Mouse (Mus musculus) forebrain, embryonic 15.5 days (tissue): Measurements from ENCODE around the gene Klhl15. TPM values are rescaled to one million over a fixed set of nuclear protein-coding genes. Genes with fewer than 3 reads are reported as not detected.

Source experiments
- ATAC-seq: fragments of 200-750 bp; cut with Nextera tagmentation; replicated peaks from 2 replicates; pipeline ENCODE4 v1.8.0; 2017; ENCODE audit warnings: mild to moderate bottlenecking, moderate TSS enrichment, moderate library complexity
- H3K27ac ChIP-seq: fragments of 300-500 bp; sonication (generic); replicated peaks from 2 replicates; pipeline ENCODE4 v1.5.1; 2015; ENCODE audit warnings: mild to moderate bottlenecking, inconsistent platforms
- H3K27me3 ChIP-seq: fragments of 300-500 bp; sonication (generic); 2 replicates; pipeline ENCODE4 v1.6.1; 2015; ENCODE audit warnings: inconsistent platforms
- H3K36me3 ChIP-seq: fragments of 300-500 bp; sonication (generic); 2 replicates; pipeline ENCODE4 v1.6.1; 2015; ENCODE audit warnings: mild to moderate bottlenecking, inconsistent platforms
- H3K4me1 ChIP-seq: fragments of 300-500 bp; sonication (generic); 2 replicates; pipeline ENCODE4 v1.6.1; 2015; ENCODE audit warnings: inconsistent platforms
- H3K4me2 ChIP-seq: fragments of 300-500 bp; sonication (generic); replicated peaks from 2 replicates; pipeline ENCODE4 v1.6.1; 2015; ENCODE audit warnings: mild to moderate bottlenecking, inconsistent platforms
- H3K4me3 ChIP-seq: fragments of 300-500 bp; sonication (generic); 2 replicates; pipeline ENCODE4 v1.5.1; 2015; ENCODE audit warnings: mild to moderate bottlenecking, inconsistent platforms
- H3K9ac ChIP-seq: fragments of 300-500 bp; sonication (generic); replicated peaks from 2 replicates; pipeline ENCODE4 v1.6.1; 2015; ENCODE audit warnings: mild to moderate bottlenecking, inconsistent platforms
- H3K9me3 ChIP-seq: fragments of 300-500 bp; sonication (generic); 2 replicates; pipeline ENCODE4 v1.6.1; 2016; ENCODE audit warnings: inconsistent platforms
- WGBS: fragments of 180-500 bp; shearing (Covaris S2); methylation state at CpG from one replicate; pipeline ENCODE4 v1.1.7; 2015; ENCODE audit warnings: mixed read lengths; 5-methylcytosine and 5-hydroxymethylcytosine counted together
- microRNA-seq: library from miRNA; unstranded; fragments of <30 nt; microRNA quantifications from one replicate; pipeline ENCODE4, GENCODE M21; 2016
- polyA plus RNA-seq: library from polyadenylated mRNA; unstranded; fragments of >200 nt; fragmentation: Nextera tagmentation; extraction: Ambion mirVana; gene quantifications from 2 replicates; pipeline ENCODE4 v1.2.1, GENCODE M21; 2015

Klhl15 gene
- polyA plus RNA-seq, 1 experiment from 2014 or later = 9.5 TPM

DNA sequence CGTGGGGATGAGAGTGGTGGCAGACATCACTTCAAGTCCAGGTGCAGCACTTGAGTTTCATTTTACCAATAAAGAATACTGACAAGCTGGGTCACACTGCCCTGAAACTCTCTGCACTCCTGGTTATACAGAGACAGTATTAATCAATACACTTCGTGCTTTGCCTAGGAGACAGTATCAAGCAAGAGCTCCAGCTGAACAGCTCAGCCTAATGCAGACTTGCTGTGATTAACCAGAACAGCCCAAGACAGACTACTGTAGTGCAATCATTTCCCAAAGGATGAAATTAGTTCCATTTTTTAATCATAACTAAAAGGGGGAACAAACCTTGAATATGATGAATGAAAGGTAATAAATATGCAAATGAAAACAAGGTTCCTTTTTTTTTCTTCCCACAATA lies 68.5 kb downstream of the Klhl15 start:
- H3K27me3 ChIP-seq = peaks cover 6% of the 10 kb centered on the region; the same call in 1 of the 2 replicates
- ATAC-seq = no peak

DNA sequence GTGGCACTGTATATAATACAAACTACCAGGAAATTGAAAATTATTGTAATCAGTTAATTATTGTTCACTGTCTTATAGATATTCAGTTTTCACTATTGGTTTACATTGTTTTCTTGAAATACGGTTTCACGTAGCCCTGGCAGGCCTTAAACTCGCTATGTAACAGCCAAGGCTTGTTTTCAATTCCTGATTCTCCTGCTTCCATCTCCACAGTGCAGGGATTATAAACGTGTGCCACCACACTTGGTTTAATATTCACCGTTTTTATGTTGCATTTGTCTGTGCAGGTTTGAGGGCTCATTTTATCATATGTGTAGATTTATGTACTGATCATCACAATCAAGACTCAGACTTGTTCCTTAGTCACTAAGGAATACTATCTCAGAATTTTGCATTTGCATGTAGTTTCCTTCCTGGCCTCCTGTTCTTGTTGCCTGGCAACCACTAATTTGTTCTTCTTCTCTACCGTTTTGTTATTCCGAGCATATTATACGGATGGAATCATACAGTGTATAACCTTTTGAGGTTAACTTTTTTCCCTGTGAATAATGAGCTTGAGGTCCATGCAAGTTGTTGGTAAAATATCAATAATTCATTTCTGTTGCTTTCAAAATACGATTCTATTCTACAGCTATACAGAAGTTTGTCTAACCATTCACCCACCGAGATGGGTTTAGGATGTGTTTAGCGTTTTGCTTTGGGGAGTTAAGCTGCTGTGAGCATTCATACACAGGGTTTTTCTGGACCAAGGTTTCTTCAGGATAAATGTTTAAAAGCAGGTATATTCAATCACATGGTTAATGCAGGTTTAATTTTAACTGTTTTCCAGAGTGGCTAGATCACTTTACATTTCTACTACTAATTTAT lies 86.9 kb downstream of the Klhl15 start:
- WGBS = 51% methylated on average over 11 of the region's 11 CpGs
- Histone ChIP-seq H3K9ac (no peak overlapping the region), H3K4me3 (no peak overlapping the region), H3K36me3 (no peaks in the 10 kb centered on the region), H3K27ac (0 out of 2 replicates have a peak overlapping the region, but pooled peaks have one; percentile 31), H3K4me1 (no peaks in the 10 kb centered on the region), H3K4me2 (no peak overlapping the region), H3K9me3 (no peaks in the 10 kb centered on the region), H3K27me3 (peaks cover 19% of the 10 kb centered on the region; the same call in 1 of the 2 replicates)
- peak; percentile 46; the same call in 1 of the 2 replicates for ATAC-seq

More for the DNA sequence above, 68.5 kb downstream of the Klhl15 start:
- H3K36me3 ChIP-seq = no peaks in the 10 kb centered on the region
- no peaks in the 10 kb centered on the region for H3K9me3 ChIP-seq
- no peak overlapping the region for H3K4me2 ChIP-seq
- no peaks in the 10 kb centered on the region for H3K4me1 ChIP-seq
- 49% methylated on average over 2 of the region's 2 CpGs for WGBS
- H3K9ac ChIP-seq = no peak overlapping the region
- H3K27ac ChIP-seq = no peak overlapping the region
- no peak overlapping the region for H3K4me3 ChIP-seq

Small RNA genes lying within 50 kb of the gene (microRNA-seq; reads per million reads assigned to microRNA genes)
- gene Mir7673 = not detected

Other genes starting within 250 kb of the Klhl15 start
- gene Zfx, start 110.9 kb upstream of the Klhl15 start, polyA plus RNA-seq = 27.9 and 28.3 TPM in 2 replicates
- 106 and 107 TPM in 2 replicates for gene Eif2s3x, start 21.7 kb upstream of the Klhl15 start, polyA plus RNA-seq
- gene Fam90a1b, start 132.2 kb downstream of the Klhl15 start, polyA plus RNA-seq = 0.14 TPM in 1 of 2 replicates, not detected in the other
- gene Apoo, start 132.5 kb downstream of the Klhl15 start, polyA plus RNA-seq = 115 and 121 TPM in 2 replicates